Mouse (Mus musculus) liver, postnatal 0 days (tissue): ENCODE results near the gene Sec61b. TPM values are rescaled to one million over a fixed set of nuclear protein-coding genes. Genes with fewer than 3 reads are reported as not detected.

Experiments
- ATAC-seq: fragments of 200-750 bp; cut with Nextera tagmentation; 2 replicates; pipeline ENCODE4 v1.8.0; 2017; ENCODE audit warnings: mild to moderate bottlenecking, moderate library complexity
- DNase-seq: peaks from one replicate; pipeline ENCODE4 v3.0.0-alpha.2; 2016
- H3K27ac ChIP-seq: fragments of 300-500 bp; sonication (generic); 2 replicates; pipeline ENCODE4 v1.5.1; 2014; ENCODE audit warnings: antibody characterized with exemption, moderate library complexity, mild to moderate bottlenecking, low read depth
- H3K27me3 ChIP-seq: fragments of 300-500 bp; sonication (generic); 2 replicates; pipeline ENCODE4 v1.6.1; 2014; ENCODE audit warnings: low read length, control low read depth, mixed read lengths; ENCODE audit not compliant: insufficient read depth
- H3K36me3 ChIP-seq: fragments of 300-500 bp; sonication (generic); replicated peaks from 2 replicates; pipeline ENCODE4 v1.6.1; 2014; ENCODE audit warnings: mild to moderate bottlenecking, control low read depth, low read length, moderate library complexity, mixed read lengths; ENCODE audit not compliant: insufficient read depth
- H3K4me1 ChIP-seq: fragments of 300-500 bp; sonication (generic); 2 replicates; pipeline ENCODE4 v1.6.1; 2014; ENCODE audit warnings: antibody characterized with exemption, mild to moderate bottlenecking, control low read depth; ENCODE audit not compliant: insufficient read depth
- H3K4me2 ChIP-seq: fragments of 300-500 bp; sonication (generic); 2 replicates; pipeline ENCODE4 v1.6.1; 2014; ENCODE audit warnings: low read depth, mild to moderate bottlenecking, low read length, moderate library complexity, mixed read lengths
- H3K4me3 ChIP-seq: fragments of 300-500 bp; sonication (generic); 2 replicates; pipeline ENCODE4 v1.5.1; 2014; ENCODE audit warnings: low read depth, low read length
- H3K9ac ChIP-seq: fragments of 300-500 bp; sonication (generic); replicated peaks from 2 replicates; pipeline ENCODE4 v1.6.1; 2014; ENCODE audit warnings: mild to moderate bottlenecking, moderate library complexity
- H3K9me3 ChIP-seq: fragments of 300-500 bp; sonication (generic); 2 replicates; pipeline ENCODE4 v1.6.1; 2016; ENCODE audit warnings: mild to moderate bottlenecking, control low read depth, low read length, mixed read lengths
- CTCF ChIP-seq: sonication (generic); IDR thresholded peaks from 2 replicates; pipeline ENCODE4 v1.5.1; 2016; ENCODE audit warnings: antibody characterized with exemption, low read depth
- EP300 ChIP-seq: IDR thresholded peaks from 2 replicates; pipeline ENCODE4 v1.6.1; 2016; ENCODE audit warnings: antibody characterized with exemption, low read depth, mild to moderate bottlenecking
- WGBS: fragments of 180-500 bp; shearing (Covaris S2); extraction: QIAGEN DNeasy Blood & Tissue Kit; methylation state at CpG from one replicate; pipeline ENCODE4 v1.1.7; 2014; ENCODE audit not compliant: insufficient replicate concordance; 5-methylcytosine and 5-hydroxymethylcytosine counted together
- polyA plus RNA-seq: library from polyadenylated mRNA; unstranded; fragments of >200 nt; fragmentation: Nextera tagmentation; extraction: Ambion mirVana; gene quantifications from 2 replicates; pipeline ENCODE4 v1.2.1, GENCODE M21; 2015

Gene Sec61b
- polyA plus RNA-seq, 1 experiment from 2014 or later = 189 TPM

GRCm38 (mm10) chr4:47494686-47495085 lies 20.2 kb downstream of the Sec61b start:
- no peak for DNase-seq
- no peak for TF ChIP-seq CTCF
- no peak for TF ChIP-seq EP300

GRCm38 (mm10) chr4:47497811-47498385 lies 23.4 kb downstream of the Sec61b start:
- Histone ChIP-seq H3K36me3 (no peaks in the 10 kb centered on the region), H3K27me3 (no peaks in the 10 kb centered on the region), H3K9me3 (no peaks in the 10 kb centered on the region), H3K4me1 (no peaks in the 10 kb centered on the region), H3K4me2 (no peak overlapping the region), H3K9ac (no peak overlapping the region), H3K27ac (no peak overlapping the region), H3K4me3 (no peak overlapping the region)
- 55% methylated on average over 7 of the region's 7 CpGs for WGBS
- DNase-seq = no peak
- ATAC-seq = no peak
- TF ChIP-seq CTCF = no peak
- TF ChIP-seq EP300 = no peak

More at GRCm38 (mm10) chr4:47494686-47495085, 20.2 kb downstream of the Sec61b start:
- no peaks in the 10 kb centered on the region for H3K9me3 ChIP-seq
- H3K4me2 ChIP-seq = no peak overlapping the region
- no peaks in the 10 kb centered on the region for H3K4me1 ChIP-seq
- H3K27ac ChIP-seq = no peak overlapping the region
- no peaks in the 10 kb centered on the region for H3K27me3 ChIP-seq
- H3K9ac ChIP-seq = no peak overlapping the region
- H3K36me3 ChIP-seq = no peaks in the 10 kb centered on the region
- whole genome bisulfite sequencing = 52% methylated on average over 2 of the region's 2 CpGs
- no peak overlapping the region for H3K4me3 ChIP-seq
- no peak for ATAC-seq

- no peak for TF ChIP-seq CTCF
- TF ChIP-seq EP300 = no peak
- 78% methylated on average over 10 of the region's 10 CpGs for WGBS
Measured at GRCm38 (mm10) chr4:47499121-47499545, 24.7 kb downstream of the Sec61b start.

GRCm38 (mm10) chr4:47502546-47502971 lies 28.1 kb downstream of the Sec61b start:
- no peak for ATAC-seq
- H3K4me3 ChIP-seq = no peak overlapping the region
- H3K9me3 ChIP-seq = no peaks in the 10 kb centered on the region
- no peaks in the 10 kb centered on the region for H3K36me3 ChIP-seq
- DNase-seq = peak; percentile 47
- H3K9ac ChIP-seq = no peak overlapping the region
- TF ChIP-seq EP300 (no peak), CTCF (peak; percentile 80)
- 26% methylated on average over 4 of the region's 4 CpGs for WGBS
- no peaks in the 10 kb centered on the region for H3K27me3 ChIP-seq
- H3K27ac ChIP-seq = no peak overlapping the region
- H3K4me1 ChIP-seq = no peaks in the 10 kb centered on the region
- H3K4me2 ChIP-seq = no peak overlapping the region

More at GRCm38 (mm10) chr4:47499121-47499545, 24.7 kb downstream of the Sec61b start:
- ATAC-seq = no peak
- DNase-seq = no peak
- Histone ChIP-seq H3K4me1 (no peaks in the 10 kb centered on the region), H3K27ac (no peak overlapping the region), H3K36me3 (no peaks in the 10 kb centered on the region), H3K9me3 (no peaks in the 10 kb centered on the region), H3K4me2 (no peak overlapping the region), H3K9ac (no peak overlapping the region), H3K27me3 (no peaks in the 10 kb centered on the region), H3K4me3 (no peak overlapping the region)

GRCm38 (mm10) chr4:47503045-47503444 lies 28.6 kb downstream of the Sec61b start:
- Histone ChIP-seq H3K4me3 (no peak overlapping the region), H3K27me3 (no peaks in the 10 kb centered on the region), H3K27ac (no peak overlapping the region), H3K4me2 (no peak overlapping the region), H3K9ac (no peak overlapping the region), H3K36me3 (no peaks in the 10 kb centered on the region), H3K4me1 (no peaks in the 10 kb centered on the region), H3K9me3 (no peaks in the 10 kb centered on the region)
- DNase-seq = no peak
- ATAC-seq = no peak
- TF ChIP-seq CTCF (no peak), EP300 (no peak)
- WGBS = 79% methylated on average over 6 of the region's 6 CpGs

GRCm38 (mm10) chr4:47504841-47505517 lies 30.5 kb downstream of the Sec61b start:
- H3K9me3 ChIP-seq = no peaks in the 10 kb centered on the region
- ATAC-seq (no peak), DNase-seq (no peak)
- no peak overlapping the region for H3K4me3 ChIP-seq
- no peaks in the 10 kb centered on the region for H3K36me3 ChIP-seq
- no peaks in the 10 kb centered on the region for H3K27me3 ChIP-seq
- WGBS = 73% methylated on average over 10 of the region's 10 CpGs
- TF ChIP-seq EP300 (no peak), CTCF (no peak)
- H3K4me1 ChIP-seq = no peaks in the 10 kb centered on the region
- H3K27ac ChIP-seq = no peak overlapping the region
- H3K4me2 ChIP-seq = no peak overlapping the region
- H3K9ac ChIP-seq = no peak overlapping the region
